Mouse (Mus musculus) liver, embryonic 15.5 days (tissue): ENCODE data around the gene Mpst. TPM values are rescaled to one million over a fixed set of nuclear protein-coding genes. Genes with fewer than 3 reads are reported as not detected.

Experiments used
- ATAC-seq: fragments of 200-750 bp; cut with Nextera tagmentation; 2 replicates; pipeline ENCODE4 v1.8.0; 2017; ENCODE audit warnings: moderate number of reproducible peaks, mild to moderate bottlenecking, moderate library complexity; ENCODE audit not compliant: insufficient read depth
- H3K27ac ChIP-seq: fragments of 300-500 bp; sonication (generic); replicated peaks from 2 replicates; pipeline ENCODE4 v1.5.1; 2015; ENCODE audit warnings: mild to moderate bottlenecking, inconsistent platforms
- H3K27me3 ChIP-seq: fragments of 300-500 bp; sonication (generic); 2 replicates; pipeline ENCODE4 v1.6.1; 2015; ENCODE audit warnings: mild to moderate bottlenecking, inconsistent platforms
- H3K36me3 ChIP-seq: fragments of 300-500 bp; sonication (generic); replicated peaks from 2 replicates; pipeline ENCODE4 v1.6.1; 2015; ENCODE audit warnings: moderate library complexity, mild to moderate bottlenecking, inconsistent platforms
- H3K4me1 ChIP-seq: fragments of 300-500 bp; sonication (generic); replicated peaks from 2 replicates; pipeline ENCODE4 v1.6.1; 2015; ENCODE audit warnings: inconsistent platforms
- H3K4me2 ChIP-seq: fragments of 300-500 bp; sonication (generic); 2 replicates; pipeline ENCODE4 v1.6.1; 2015; ENCODE audit warnings: moderate library complexity, mild to moderate bottlenecking, inconsistent platforms
- H3K4me3 ChIP-seq: fragments of 300-500 bp; sonication (generic); replicated peaks from 2 replicates; pipeline ENCODE4 v1.5.1; 2015; ENCODE audit warnings: mild to moderate bottlenecking, inconsistent platforms
- H3K9ac ChIP-seq: fragments of 300-500 bp; sonication (generic); 2 replicates; pipeline ENCODE4 v1.6.1; 2015; ENCODE audit warnings: moderate library complexity, mild to moderate bottlenecking, inconsistent platforms
- H3K9me3 ChIP-seq: fragments of 300-500 bp; sonication (generic); replicated peaks from 2 replicates; pipeline ENCODE4 v1.6.1; 2016; ENCODE audit warnings: inconsistent platforms
- WGBS: fragments of 180-500 bp; shearing (Covaris S2); methylation state at CpG from one replicate; pipeline ENCODE4 v1.1.7; 2015; ENCODE audit warnings: mixed read lengths; ENCODE audit not compliant: insufficient replicate concordance; 5-methylcytosine and 5-hydroxymethylcytosine counted together
- polyA plus RNA-seq: library from polyadenylated mRNA; unstranded; fragments of >200 nt; fragmentation: Nextera tagmentation; extraction: Ambion mirVana; gene quantifications from 2 replicates; pipeline ENCODE4 v1.2.1, GENCODE M21; 2015

The Mpst gene
- polyA plus RNA-seq, 1 experiment from 2014 or later: 5.6 TPM

DNA sequence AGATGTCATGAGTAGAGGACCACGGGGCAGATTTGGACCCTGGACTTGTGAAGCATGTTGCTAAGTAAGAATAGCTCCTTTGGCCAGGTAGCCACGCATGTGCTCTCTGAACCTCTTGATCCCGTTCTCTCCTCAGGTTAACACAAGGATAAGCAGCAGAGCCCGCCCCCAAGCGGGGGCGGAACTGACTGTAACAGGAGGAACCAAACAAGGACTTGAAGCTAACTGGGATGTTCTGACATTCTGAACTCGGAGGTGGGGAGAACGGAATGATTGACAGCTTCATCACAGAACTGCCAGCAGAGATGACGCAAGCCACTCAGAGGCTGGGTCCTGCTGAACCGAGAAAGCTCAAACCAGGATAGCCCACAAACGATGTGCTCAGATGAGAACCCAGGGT, 18.3 kb downstream of the Mpst start:
- 17% methylated on average over 11 of the region's 11 CpGs for WGBS

DNA sequence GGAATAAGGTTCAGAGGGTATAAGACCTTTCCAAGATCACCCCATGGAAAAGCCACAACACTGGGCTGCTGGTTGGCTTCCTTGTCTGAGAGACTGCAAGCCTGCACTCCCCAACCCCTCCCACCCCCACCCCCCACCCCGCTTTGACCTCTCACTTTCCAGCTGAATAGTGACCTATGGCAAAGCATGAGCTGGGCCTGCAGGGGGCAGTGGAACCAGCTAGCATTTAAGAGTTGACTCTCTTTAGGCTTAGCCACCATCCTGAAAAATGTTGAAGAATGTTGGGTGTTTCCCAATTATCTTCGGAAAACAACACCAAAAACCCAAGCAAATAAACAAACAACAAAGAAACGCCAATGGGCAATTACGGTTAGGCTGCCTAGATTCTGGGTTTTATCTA, 19.0 kb downstream of the Mpst start:
- peaks cover 27% of the 10 kb centered on the region for H3K4me1 ChIP-seq
- H3K4me2 ChIP-seq: no peak overlapping the region
- no peak overlapping the region for H3K4me3 ChIP-seq
- 50% methylated on average over 4 of the region's 4 CpGs for WGBS
- H3K9ac ChIP-seq: no peak overlapping the region
- H3K27me3 ChIP-seq: peaks cover 96% of the 10 kb centered on the region
- ATAC-seq: no peak
- no peak overlapping the region for H3K27ac ChIP-seq
- no peaks in the 10 kb centered on the region for H3K36me3 ChIP-seq
- H3K9me3 ChIP-seq: no peaks in the 10 kb centered on the region

More for the DNA sequence above, 18.3 kb downstream of the Mpst start:
- no peak overlapping the region for H3K27ac ChIP-seq
- H3K27me3 ChIP-seq: peaks cover 94% of the 10 kb centered on the region
- no peak overlapping the region for H3K4me2 ChIP-seq
- H3K4me1 ChIP-seq: peaks cover 27% of the 10 kb centered on the region
- H3K9me3 ChIP-seq: no peaks in the 10 kb centered on the region
- no peak overlapping the region for H3K9ac ChIP-seq
- H3K4me3 ChIP-seq: no peak overlapping the region
- no peaks in the 10 kb centered on the region for H3K36me3 ChIP-seq
- 0 out of 2 replicates have a peak, but pooled peaks have one; percentile 14 for ATAC-seq

DNA sequence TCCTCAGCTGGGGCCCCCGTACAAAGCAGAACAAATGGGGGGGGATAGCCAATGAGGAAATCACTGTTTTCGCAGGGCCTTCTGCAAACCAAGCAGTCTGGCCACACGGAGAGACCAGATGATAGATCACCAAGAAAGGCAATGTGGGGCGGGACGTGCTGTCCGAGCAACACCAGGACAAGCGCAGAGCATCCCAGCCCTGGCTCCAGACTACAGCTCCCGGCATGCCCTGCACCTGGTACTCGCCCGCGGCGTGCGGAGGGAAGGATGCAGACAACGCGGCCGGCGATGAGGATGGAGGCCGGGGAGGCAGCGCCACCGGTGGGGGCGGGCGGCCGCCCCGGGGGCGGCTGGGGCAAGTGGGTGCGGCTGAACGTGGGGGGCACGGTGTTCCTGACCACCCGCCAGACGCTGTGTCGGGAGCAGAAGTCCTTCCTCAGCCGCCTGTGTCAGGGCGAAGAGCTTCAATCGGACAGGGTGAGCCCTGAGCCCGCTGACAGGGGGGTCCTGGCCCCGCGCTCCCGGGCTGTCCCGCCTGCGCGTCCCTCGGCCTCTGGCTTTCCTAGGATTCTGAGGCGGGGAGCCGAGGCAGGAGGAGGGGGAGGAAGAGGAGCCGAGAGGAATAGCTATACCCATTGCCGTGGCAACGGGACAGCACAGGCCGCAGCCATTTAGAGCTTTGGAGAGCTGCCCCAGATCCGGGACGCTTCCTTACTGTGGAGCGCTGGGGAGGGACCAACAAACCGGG, 22.3 kb downstream of the Mpst start, which contains the start of gene Kctd17:
Gene Kctd17, plus strand, starts transcription at position 174 of the 748 bp plus-strand sequence.
- Histone ChIP-seq H3K9ac (no peak within 1 kb of the TSS), H3K9me3 (no peaks in the 10 kb centered on the region), H3K27ac (no peak within 1 kb of the TSS; the same call in 1 of the 2 replicates), H3K4me3 (peak within 1 kb of the TSS; percentile 47), H3K4me1 (peaks cover 29% of the 10 kb centered on the region), H3K27me3 (peaks cover 68% of the 10 kb centered on the region), H3K4me2 (peak within 1 kb of the TSS; percentile 64), H3K36me3 (no peaks in the 10 kb centered on the region)
- ATAC-seq: peak; percentile 16; the same call in 1 of the 2 replicates
- 2% methylated on average over 52 of the region's 52 CpGs for WGBS

DNA sequence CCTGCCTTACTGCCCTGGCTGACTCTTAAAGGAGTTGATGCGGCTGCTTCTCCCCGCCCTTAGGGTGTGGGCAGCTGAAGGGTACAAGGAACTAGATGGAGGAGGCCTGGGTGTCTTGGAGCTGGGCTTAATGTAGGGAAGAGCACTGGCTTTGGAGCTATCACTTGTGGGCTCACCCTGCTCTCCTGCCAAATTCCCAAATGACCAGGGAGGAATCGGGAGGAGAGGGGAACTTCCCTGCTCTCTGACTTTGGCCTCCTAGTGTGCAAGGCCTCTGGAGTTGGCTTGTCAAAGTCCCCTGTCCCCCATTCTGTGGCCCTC, 22.9 kb downstream of the Mpst start:
- Histone ChIP-seq H3K4me2 (peak overlapping the region; percentile 64), H3K27ac (no peak overlapping the region), H3K27me3 (peaks cover 63% of the 10 kb centered on the region), H3K4me1 (peaks cover 29% of the 10 kb centered on the region), H3K36me3 (no peaks in the 10 kb centered on the region), H3K9me3 (no peaks in the 10 kb centered on the region), H3K9ac (no peak overlapping the region), H3K4me3 (peak overlapping the region; percentile 47)
- no peak for ATAC-seq
- WGBS: 19% methylated on average over 3 of the region's 3 CpGs

DNA sequence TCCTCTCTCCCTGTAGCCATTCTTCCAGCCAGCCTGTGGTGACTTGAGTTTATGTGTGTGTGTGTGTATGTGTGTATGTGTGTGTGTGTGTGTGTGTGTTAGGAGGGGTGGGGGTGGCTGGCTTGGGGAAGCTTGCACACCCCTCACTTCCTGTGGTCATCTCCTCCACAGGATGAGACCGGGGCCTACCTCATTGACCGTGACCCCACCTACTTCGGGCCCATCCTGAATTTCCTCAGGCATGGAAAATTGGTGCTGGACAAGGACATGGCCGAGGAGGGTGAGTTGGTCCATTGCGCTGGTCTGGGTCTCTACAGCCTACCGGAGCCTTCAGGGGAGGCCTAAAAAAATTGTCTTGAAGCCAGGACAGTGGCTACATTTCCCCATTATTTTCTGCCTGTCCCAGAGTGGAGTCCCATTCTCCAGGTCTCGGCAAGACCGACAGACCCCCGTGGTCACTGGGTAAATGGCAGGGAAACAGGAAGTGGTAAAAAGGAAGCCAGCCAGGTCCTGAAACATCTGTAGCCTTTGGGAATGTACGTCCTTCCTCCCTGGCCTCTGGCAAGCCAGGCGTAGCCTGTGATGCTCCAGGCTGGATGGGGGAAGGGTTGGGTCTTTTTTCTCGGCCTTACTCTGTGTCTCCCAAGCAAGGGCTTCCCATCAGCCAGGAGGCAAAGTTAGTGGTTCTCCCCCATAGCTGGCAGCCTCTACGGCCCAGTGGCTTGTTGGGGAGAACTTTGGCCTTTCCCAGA, 23.8 kb downstream of the Mpst start:
- H3K4me3 ChIP-seq: no peak overlapping the region
- WGBS: 38% methylated on average over 13 of the region's 13 CpGs

DNA sequence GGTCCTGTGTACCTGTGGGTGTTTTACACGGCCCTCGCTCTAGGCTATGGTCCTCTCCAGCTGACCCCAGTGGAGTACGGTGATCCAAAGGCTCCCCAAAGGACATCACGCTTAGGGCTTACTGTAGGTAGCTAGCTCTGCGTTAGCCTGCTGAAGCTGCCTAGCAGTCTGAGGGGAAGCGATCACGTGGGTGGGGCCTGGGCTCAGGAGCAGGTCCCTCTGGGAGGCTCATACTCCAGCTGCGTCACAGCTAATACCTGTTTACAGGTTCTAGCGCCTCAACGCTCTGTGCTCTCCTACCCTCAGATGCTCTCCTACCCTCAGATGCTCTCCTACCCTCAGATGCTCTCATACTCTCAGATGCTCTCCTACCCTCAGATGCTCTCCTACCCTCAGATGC, 24.7 kb downstream of the Mpst start:
- no peak for ATAC-seq
- H3K27ac ChIP-seq: no peak overlapping the region
- peaks cover 59% of the 10 kb centered on the region for H3K27me3 ChIP-seq
- no peak overlapping the region for H3K4me3 ChIP-seq
- 67% methylated on average over 10 of the region's 10 CpGs for WGBS
- H3K4me2 ChIP-seq: no peak overlapping the region
- H3K36me3 ChIP-seq: no peaks in the 10 kb centered on the region
- peaks cover 18% of the 10 kb centered on the region for H3K4me1 ChIP-seq
- H3K9me3 ChIP-seq: no peaks in the 10 kb centered on the region
- no peak overlapping the region for H3K9ac ChIP-seq

More for the DNA sequence above, 23.8 kb downstream of the Mpst start:
- Histone ChIP-seq H3K27ac (no peak overlapping the region; the same call in 1 of the 2 replicates), H3K9ac (no peak overlapping the region), H3K27me3 (peaks cover 59% of the 10 kb centered on the region), H3K36me3 (no peaks in the 10 kb centered on the region), H3K9me3 (no peaks in the 10 kb centered on the region), H3K4me2 (no peak overlapping the region), H3K4me1 (peaks cover 21% of the 10 kb centered on the region)
- ATAC-seq: no peak

DNA sequence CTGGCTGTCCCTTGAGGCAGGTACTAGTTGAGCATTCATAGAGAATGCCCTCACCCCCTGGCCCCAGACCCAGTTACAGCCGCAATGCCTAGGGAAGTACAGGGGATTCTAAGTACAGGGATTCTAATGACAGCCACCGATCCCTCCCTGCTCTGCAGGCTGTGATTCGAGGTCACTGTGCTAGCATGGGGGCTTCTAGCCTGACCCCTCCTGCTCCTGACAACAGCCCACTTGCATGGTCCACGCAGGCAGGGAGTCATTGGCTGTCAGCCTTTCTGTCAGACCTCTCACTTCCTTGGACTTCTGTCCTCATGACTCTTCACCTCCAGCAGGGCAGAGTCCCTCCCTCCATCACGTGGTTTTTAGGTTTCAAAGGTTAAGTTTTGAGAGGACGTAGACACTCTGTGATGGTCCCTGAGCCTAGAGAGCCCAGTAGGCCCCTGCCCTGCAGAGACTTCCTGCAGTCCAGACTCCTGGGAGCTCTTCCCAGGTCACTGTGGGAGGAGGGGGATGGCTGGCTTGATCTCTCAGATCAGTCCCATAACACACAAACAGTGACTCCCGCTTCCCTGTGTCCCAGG, 25.4 kb downstream of the Mpst start:
- no peak overlapping the region for H3K4me2 ChIP-seq

DNA sequence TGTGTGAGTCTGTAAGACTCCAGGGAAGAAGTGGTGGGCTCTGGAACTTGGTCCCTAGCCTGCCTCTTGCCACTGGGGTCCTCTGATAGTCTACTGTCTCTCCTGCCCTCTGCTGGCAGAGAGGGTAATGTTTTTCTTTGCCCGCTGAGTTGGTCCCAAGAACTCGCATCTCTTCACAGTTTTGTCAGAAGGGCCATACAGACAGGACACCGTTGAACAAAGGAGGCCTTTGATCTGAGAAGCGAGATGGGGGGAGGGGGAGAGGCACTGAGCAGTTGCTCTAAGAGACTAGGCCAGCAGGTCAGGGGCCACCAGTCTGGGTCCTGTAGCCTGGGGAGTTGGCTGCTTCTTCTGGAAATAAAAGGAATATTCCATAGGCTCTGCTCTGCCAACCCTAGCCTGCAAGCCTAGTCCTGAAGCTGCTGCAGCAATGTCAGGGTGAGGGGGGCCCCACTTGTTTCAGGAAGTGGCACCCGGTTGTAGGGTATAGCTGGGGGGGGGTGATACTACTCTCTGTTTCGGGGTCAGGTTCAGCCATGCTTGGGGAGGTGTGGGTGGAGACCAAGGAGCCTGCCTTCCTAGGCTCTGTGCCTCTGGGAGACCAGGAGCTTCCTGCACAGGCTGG, 28.8 kb downstream of the Mpst start:
- no peaks in the 10 kb centered on the region for H3K36me3 ChIP-seq
- H3K27me3 ChIP-seq: peaks cover 47% of the 10 kb centered on the region
- H3K4me2 ChIP-seq: no peak overlapping the region
- no peak for ATAC-seq
- H3K27ac ChIP-seq: no peak overlapping the region
- WGBS: 29% methylated on average over 6 of the region's 6 CpGs
- H3K4me3 ChIP-seq: no peak overlapping the region
- peaks cover 33% of the 10 kb centered on the region for H3K4me1 ChIP-seq
- H3K9ac ChIP-seq: no peak overlapping the region
- H3K9me3 ChIP-seq: no peaks in the 10 kb centered on the region

More for the DNA sequence above, 25.4 kb downstream of the Mpst start:
- Histone ChIP-seq H3K9ac (no peak overlapping the region), H3K4me1 (peaks cover 22% of the 10 kb centered on the region), H3K36me3 (no peaks in the 10 kb centered on the region), H3K4me3 (no peak overlapping the region), H3K27ac (peak overlapping the region; percentile 65), H3K27me3 (peaks cover 61% of the 10 kb centered on the region), H3K9me3 (no peaks in the 10 kb centered on the region)
- WGBS: 48% methylated on average over 7 of the region's 7 CpGs
- peak; percentile 26; the same call in 1 of the 2 replicates for ATAC-seq

DNA sequence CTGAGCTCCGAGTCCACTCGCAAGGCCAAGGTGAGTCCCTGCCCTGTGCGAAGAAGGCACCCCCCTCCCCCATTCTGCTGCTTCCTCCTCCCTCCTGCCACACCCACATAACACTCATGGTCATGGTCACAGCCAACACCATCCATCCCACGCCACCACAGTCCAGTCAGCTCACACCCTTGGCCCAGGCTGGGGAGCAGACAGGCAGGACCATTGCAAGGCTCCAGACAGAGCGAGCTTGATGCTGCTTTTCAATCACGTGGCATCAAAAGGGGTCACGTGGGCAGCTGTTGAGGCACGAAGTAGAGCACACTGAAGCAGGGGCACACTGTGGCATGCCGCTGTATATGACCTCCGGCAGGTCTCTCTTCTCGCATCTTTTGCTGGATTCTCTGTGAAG, 29.5 kb downstream of the Mpst start:
- no peak overlapping the region for H3K4me2 ChIP-seq
- H3K9ac ChIP-seq: no peak overlapping the region
- H3K27ac ChIP-seq: no peak overlapping the region
- WGBS: 71% methylated on average over 11 of the region's 11 CpGs
- H3K4me1 ChIP-seq: peaks cover 33% of the 10 kb centered on the region
- peaks cover 42% of the 10 kb centered on the region for H3K27me3 ChIP-seq
- no peaks in the 10 kb centered on the region for H3K9me3 ChIP-seq
- no peaks in the 10 kb centered on the region for H3K36me3 ChIP-seq
- no peak overlapping the region for H3K4me3 ChIP-seq
- ATAC-seq: no peak

DNA sequence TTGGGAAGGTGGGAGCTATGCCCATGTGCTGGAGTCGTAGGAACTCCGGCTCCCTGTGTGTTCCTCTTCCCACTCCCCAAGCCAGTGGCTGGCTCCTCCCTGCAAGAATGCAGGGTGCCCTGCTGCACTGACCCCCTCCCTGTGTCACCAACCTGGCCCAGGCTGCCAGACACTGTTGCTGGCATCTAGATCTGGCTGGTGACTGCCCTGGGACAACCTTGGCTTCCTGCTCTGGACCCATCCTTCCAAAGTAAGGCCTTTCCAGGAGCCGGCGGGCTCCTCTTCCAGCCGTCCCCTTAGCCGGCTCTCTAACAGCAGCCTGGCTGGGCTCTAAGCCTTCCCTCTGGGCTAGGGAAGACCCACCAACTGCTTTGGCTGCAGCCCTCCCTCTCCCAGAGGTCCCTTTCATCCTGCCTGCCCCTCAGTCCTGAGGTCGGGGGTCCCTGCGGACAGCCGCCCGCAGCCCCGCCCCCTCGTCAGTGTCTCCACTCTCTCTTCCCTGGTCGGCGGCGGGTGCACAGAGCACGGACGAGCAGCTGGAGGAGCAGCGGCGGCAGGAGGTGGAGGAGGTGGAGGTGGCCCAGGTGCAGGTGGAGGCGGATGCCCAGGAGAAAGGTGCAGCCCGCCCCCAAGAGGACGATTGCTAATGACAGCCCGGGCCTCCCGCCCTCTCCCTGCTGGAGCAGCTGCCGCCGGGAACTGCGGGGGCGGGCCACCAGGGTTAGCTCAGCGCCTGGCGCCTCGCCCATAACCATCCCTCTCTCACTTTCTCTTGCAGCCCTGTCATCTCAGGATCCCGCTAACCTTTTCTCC, 30.4 kb downstream of the Mpst start:
- no peaks in the 10 kb centered on the region for H3K9me3 ChIP-seq
- H3K9ac ChIP-seq: no peak overlapping the region
- H3K4me1 ChIP-seq: peaks cover 25% of the 10 kb centered on the region
- no peak overlapping the region for H3K27ac ChIP-seq
- 25% methylated on average over 28 of the region's 32 CpGs for WGBS
- H3K4me3 ChIP-seq: 0 out of 2 replicates have a peak overlapping the region, but pooled peaks have one; percentile 5
- peak; percentile 32; the same call in 1 of the 2 replicates for ATAC-seq
- H3K27me3 ChIP-seq: peaks cover 42% of the 10 kb centered on the region
- H3K4me2 ChIP-seq: peak overlapping the region; percentile 40
- no peaks in the 10 kb centered on the region for H3K36me3 ChIP-seq
